Mouse (Mus musculus) retina, postnatal 7 days (tissue): Measurements from ENCODE around the gene Rpl36a.

ENCODE experiments used
- DNase-seq: peaks from one replicate; pipeline ENCODE4 v3.0.0-alpha.2; 2012; ENCODE audit warnings: low read depth, low spot score

Gene Rpl36a

DNA sequence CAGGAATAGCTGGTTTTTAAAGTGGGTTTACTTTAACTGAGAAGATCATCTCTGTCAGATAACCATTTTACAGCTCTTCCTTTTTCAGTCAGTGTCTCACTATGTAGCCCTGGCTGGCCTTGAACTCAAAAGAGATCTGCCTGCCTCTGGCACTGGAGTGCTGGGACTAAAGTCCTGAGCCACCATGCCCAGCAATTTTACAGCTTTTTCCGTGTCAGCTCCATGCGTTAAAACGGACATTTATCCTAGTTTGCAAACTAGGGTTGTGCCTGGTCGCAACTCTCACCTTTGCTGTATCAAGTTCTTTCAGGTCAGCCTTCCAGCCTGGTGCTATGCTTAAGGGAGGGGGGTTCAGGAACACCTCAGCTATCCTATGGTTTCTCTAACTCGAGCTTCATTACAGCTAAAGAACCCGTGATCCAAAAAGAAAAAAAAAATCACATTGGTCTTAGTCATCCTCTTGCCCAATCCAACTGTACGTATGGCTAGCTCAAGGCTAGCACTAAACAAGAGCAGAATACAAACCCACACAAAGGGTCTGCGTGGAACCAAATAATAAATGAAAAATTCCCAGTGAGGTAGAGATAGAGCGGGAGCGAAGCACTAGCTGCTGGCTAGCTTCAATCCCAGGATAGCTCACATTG, 14.6 kb downstream of the Rpl36a start:
- no peak for DNase-seq

DNA sequence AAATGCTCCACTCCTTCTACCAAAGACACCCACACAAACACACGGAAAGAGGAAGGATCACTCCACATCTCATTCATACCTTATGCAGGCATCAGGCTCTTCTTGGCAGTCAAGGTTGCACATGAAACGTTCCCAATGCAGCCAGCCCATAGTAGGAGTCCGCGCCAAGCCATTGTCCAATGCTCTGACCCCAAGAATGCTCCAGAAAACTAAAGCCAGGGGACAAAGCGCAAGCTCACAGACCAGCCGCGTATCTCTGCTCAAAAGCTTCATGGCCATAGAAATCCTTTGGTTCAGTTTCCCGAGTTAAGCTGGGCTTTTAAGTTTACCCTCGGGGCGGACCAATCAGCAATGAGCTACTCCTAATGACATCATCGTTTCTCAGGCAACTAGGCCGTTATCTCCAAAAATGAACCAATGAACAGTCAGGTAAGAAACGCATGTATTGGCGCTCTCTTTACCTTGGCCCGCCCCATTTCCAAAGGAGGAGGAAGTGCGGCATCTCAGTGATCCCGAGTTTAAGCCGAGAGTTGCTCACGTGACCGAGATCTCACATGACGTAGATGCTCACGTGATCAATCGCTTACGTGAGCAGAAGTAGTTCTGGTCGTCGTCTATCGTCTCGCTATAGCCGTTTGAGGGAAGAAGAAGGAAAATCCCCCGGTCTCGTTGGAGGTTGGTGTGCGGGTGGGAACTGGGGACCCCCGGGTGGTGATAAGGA, 15.4 kb downstream of the Rpl36a start, which contains the start of the genes Gla and Hnrnph2:
Gla (minus strand) TSS at position 467 of the 721 bp plus-strand sequence.
Hnrnph2 (plus strand) TSS at position 521 of the 721 bp plus-strand sequence.
- peak; percentile 92 for DNase-seq

DNA sequence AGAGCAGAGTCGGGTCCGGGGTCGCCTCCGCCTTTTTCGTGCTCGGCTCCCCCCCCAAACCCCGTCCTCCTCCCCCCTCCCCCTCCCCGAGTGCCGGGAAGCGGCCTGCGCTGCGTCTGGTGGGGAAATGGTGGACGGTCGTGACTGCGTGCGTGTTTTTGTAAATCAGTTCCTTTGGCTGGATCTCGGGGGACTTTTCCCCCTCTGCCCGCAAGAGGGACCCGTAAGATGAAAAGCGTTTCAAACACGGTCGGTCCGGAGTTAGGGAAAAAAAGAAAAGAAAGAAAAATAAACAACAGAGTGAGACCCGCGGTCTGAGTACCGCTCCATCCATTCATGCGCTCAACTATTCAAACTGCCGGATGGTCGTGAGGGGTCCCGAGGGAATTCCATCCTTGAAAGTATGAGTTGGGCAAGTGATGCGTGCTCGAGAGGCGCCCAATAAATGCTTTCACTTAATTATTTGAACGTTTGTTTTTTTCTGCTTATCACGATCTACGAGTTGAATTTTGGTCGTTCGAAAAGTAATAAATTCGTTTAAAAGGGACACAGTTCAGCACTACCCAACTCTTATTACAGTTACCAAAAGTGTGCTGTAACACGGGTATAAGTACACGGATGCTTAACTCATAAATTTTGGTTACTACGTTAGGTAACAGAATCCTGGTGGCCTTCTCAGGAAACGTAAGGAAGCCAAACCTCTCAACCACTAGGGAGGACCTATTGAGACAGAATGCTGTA, 16.1 kb downstream of the Rpl36a start:
- no peak for DNase-seq

DNA sequence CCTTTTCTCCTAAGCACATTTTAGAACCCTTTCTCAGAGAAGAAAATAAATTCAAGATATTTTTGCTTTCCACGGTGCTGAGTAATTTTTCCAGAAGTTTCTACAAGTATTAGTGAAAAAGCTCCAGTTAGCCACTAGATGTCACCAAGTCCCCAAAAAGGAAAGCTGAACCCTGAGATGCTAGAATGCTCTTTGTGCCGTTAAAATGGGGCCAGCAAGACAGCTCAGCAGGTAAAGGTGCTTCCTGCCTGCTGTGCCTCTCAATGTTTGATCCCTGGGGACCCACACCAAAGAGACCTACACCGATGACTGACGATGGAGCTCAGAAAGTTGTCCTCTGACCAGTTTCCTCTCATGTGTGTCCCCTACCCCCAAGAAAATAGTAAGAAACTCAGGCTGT, 24.0 kb downstream of the Rpl36a start:
- no peak for DNase-seq

DNA sequence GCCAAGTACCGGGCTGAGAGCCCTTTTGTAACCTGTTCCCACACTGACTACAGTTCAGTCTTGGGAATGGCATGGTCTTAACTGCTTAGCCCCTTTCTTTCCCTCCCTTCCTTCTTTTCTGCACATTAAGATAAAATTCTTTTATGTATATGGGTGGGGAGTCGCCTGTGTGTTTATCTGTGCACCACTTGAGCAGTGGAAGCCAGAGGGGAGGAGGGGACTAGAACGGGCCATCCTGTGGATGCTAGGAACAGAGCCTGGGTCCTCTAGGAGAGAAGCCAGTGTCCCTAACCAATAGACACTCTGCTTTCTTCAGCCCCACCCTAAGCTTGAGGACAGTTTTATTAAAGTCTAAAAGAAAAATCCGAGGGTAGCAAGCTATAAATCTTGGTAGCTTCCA, 25.5 kb downstream of the Rpl36a start:
- DNase-seq: no peak

DNA sequence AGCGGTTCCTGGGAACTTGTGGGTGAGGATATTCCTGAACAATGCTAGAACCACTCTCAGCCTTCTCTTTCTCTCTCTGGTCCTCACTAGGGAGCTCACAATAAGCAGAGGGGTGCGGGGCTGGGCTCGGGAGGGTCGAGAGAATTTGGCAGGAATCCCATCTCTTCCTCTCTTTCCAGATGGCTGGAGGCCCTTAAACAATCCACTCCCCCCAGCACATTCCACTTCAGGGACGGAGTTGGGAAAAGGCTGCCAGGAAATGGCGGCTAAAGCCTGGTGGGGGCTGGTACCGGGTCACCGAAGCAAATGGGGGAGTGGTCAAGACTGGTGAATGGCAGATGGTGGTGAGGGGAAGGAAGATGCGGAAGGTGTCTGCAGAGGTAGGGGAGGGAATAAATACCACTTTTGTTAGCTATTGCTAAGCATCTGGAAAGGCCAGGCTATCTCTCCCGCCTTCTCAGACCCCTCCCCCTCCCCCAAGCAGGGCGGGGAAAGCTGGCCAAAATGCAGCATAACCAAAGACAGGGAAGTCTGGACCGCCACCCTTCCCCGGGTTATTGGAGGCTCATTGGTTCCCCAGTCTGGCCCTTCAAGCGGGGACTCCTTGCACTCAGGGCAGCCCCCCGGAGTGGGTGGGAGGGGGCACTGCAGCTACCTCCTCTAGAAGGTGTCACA, 27.0 kb downstream of the Rpl36a start:
- DNase-seq: no peak

DNA sequence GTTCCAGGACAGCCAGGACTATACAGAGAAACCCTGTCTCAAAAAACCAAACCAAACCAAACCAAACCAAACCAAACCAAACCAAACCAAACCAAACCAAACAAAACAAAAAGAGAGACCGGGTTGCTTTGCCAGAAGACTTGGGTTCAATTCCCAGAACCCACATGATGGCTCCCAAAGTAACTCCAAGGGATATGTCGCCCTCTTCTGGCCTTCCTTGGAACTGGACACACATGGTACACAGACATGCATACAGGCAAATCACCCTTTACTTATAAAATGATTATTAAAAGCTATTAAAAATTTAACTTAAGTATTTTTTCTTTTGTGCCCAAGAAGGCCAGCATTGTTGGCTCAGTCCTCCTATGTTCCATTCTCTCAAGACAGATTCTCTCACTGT, 28.9 kb downstream of the Rpl36a start:
- DNase-seq: no peak

DNA sequence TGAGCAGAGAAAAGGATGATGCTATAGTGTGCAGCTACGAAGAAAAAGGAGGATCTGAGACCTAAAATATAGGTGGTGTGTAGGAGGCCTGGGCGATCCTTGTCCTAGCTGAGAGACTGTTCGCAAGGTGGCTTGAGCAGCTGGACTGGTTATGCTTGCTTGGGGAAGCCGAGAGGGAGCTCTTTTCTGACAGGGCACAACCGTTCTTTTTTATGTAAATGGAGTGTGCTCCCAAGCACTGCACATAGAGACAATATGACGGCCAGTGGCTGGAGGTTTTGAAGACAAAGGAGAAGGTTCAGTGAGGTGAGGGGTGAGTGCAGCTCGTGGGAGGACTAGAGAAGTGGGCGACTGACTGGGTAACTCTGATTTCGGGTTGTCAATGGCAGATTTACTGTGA, 34.2 kb downstream of the Rpl36a start:
- no peak for DNase-seq

DNA sequence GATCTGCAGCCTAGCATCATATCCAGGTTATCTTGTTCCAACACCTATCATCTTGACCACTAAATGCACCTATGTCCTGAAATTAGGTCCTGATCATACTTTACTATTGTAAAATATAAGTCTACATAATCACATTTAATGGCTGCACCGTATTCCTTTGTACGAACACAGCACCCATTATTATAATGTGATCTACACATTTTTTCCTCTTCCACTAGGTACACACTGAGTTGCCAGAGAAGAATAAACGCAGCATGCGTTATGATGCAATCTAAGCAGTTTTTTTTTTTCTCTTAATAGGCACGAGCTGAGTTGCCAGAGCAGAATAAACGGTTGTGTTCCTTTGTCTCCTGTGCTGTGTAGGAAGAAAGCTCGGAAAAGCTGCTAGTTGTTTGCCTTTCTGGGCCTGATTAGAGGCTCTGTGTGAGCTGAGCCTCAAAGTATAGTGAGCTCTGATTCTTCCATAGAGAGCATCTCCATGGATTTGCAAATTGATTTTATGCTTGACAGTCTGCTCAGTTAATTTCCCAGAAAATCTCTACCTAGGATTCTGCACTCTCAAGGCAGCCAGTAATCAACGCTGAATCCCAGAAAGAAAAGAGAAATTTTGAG, 34.9 kb downstream of the Rpl36a start:
- no peak for DNase-seq

DNA sequence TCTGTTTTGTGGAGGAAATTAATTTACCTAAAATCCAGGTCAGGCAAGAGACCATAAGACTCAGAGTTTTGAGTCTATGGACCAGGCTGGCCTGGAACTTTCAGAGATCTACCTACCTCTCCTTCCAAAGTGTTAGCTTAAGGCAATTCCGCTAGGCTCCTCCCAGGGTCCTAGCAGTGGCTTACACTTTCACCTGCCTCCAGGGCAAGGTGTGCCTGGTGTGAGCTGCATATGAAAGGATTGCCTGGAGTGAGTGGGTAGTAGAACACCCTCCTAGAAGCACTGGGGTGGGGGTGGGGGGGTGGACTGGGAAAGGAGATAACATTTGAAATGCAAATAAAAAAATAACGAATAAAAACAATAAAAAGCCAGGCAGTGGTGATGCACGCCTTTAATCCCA, 36.2 kb downstream of the Rpl36a start:
- DNase-seq: no peak

DNA sequence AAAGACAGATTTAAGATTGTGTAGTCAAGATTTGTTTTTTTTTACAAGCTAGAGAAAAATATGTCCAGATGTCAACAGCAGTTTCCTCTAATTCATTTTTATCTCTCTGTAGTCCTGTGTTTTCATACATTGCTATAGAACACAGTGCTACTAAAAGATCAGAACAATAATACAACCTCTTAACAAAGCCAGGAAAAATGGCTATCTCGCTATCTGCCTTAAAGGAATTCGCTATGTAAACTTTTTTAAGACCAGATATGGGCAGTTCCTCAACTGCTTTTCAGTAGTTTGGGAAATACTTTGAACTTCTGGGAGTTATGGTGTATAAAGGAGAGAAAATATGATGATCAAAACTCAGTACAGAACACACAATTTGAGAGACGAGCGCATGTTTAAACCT, 37.9 kb downstream of the Rpl36a start:
- no peak for DNase-seq

DNA sequence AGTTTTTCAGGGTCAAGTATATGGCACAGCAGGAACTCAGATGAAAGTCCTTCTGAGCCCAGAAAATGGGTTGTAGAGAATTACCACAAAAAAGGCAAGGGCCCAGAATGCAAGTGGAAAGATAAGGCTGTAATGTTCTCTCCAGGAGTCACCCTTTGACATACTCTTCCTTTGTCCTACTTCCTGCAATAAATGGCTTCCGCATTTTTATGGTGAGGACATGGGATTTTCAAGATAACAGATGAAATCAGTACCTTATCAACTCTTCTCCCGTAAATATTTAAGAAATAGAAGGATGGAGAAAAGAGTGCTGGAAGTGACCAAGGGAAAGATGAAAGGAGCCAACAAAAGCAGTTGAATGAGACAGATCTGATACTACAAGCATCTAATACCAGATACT, 42.7 kb downstream of the Rpl36a start:
- DNase-seq: no peak

DNA sequence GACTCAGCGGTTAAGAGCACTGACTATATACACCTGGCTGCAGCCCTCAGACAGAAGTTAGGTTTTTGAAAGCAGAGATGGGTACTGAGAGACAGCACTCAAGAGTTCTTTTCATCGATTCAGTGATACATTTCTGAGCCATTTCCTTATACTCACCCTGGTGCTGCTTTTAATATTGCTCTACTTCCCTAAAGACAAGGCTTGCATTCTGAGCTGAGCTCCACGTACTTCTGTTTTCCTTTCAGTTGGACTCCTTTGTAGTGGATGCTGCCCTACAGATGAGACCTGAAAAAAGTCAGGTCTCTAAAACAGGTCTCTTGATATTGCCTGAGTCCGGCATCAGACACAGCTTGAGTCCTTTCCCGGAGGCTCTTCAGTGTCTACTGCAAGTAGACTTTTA, 47.3 kb downstream of the Rpl36a start:
- DNase-seq: no peak

DNA sequence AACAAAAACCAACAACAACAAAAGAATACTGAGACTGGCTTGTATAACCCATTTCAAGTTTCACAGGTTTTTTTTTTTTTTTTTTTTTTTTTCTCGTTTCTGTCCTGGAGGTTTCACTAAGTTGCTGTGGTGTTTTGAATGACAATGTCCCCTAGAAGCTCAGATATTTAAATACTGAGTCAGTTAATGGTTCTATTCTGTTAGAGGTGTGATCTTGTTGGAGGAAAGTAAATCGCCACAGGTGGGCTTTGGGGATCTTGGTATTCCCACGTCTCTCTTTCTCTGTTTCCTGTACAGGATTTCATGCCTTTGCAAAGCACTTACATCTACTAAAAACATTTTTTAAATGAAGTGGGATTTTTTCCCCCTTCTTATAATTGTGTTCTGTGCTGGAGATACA, 49.7 kb downstream of the Rpl36a start:
- no peak for DNase-seq

DNA sequence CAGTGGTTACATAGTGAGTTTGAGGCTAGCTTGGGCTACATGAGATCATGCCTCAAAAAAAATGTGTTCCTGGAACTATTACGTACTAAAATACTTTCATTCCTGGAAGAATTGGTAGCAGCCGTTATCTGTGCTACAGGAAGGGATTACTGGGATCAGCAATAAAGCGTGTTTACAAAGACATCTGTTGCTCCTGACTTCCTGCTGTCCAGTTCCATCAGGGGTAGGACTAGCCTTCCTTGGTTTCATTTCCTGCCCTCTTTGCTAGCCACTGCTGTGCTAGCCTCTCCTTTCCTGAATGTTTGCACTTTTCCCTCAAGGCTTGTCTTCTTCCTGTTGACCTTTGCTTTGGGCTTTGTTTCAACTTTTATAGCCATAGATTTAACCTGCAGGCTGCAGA, 50.4 kb downstream of the Rpl36a start:
- no peak for DNase-seq
